Mouse (Mus musculus): ENCODE results near the gene Snx20. TPM values are rescaled to one million over a fixed set of nuclear protein-coding genes. Genes with fewer than 3 reads are reported as not detected.

Gene Snx20
- polyA plus RNA-seq, 1 experiment from 2014 or later = 1.3 TPM

DNA sequence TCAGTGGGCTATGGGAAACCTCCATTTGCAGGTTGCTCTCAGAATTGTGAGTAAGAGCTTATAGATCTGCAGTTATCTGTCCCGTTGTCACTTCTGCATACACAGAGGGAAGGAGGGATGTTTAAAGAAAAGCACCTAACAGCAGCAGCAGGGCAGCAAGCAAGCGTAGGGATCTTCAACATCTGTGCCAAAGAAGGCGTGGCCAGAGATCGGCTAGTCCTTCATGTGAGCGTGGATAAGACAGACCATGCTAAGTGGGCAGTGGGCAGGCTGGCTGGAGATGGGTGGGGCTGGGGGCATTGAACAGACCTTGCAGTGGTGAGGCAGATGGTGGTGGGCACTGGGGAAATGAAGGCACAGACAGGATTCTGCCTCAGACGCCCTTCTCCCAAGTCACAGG, 45.7 kb downstream of the Snx20 start:
- Histone ChIP-seq H3K4me2 (replicated peaks) (no peak overlapping the region), H3K9me3 (no peaks in the 10 kb centered on the region), H3K4me3 (no peak overlapping the region), H3K36me3 (peaks cover 47% of the 10 kb centered on the region), H3K9ac (no peak overlapping the region), H3K27ac (no peak overlapping the region), H3K27me3 (replicated peaks) (no peaks in the 10 kb centered on the region), H3K4me1 (no peaks in the 10 kb centered on the region)
- WGBS = 84% methylated on average over 6 of the region's 6 CpGs
- no peak for ATAC-seq (ENCODE audit: low FRiP score, low read depth)

DNA sequence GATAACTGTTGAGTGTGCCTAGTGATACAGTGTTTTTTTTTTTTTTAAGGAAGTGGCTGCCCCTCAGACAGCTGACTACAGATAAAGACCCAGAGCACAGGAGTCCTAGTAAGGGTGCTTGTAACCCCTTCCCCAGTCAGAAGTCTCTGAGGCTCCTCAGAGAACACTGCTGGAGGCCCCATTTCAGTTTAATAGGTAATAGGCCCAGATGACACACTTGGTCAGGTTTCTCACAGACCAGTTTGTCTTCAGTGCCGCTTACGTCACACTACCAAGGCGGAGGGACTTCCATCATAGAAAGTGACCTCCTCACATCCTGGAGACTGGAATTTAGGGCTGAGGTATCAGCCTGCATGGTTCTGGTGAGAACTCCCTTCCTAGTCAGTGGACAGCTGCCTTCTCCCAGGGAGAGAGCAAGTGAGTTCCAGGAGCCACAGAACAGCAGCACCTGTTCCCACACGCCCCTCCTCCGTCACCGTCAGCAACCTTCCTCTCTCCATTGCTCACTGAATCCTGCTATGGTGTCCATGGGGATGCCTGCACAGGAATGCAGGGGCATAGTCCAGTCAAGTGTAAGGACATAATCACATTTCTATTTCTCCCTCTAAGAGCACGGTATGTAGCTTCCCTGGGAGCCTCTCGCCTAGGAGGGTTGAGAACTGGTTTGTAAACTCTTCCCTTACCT, 47.6 kb downstream of the Snx20 start:
- Histone ChIP-seq H3K36me3 (peaks cover 47% of the 10 kb centered on the region), H3K27me3 (replicated peaks) (no peaks in the 10 kb centered on the region), H3K27ac (no peak overlapping the region), H3K9ac (no peak overlapping the region), H3K9me3 (no peaks in the 10 kb centered on the region), H3K4me1 (no peaks in the 10 kb centered on the region), H3K4me3 (no peak overlapping the region), H3K4me2 (replicated peaks) (no peak overlapping the region)
- no peak for ATAC-seq (ENCODE audit: low FRiP score, low read depth)
- 92% methylated on average over 8 of the region's 8 CpGs for WGBS

DNA sequence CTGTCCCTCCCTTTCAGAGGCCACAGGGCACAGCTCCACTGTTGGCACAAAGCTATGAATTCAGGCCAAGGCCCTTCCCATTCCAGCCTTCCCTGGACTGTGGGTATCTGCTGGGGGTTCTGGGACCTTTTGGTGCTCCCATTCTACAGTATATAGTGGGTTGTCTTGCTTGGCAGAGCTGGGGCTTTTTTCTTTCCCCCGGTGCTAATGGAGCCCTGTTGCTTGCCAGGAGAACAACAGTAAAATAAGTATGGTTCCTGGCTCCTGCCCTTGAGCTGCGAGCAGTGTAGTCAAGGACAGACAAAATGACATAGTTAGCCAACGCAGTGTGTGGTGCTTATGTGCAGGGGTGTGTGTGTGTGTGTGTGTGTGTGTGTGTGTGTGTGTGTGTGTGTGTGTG, 52.1 kb downstream of the Snx20 start:
- Histone ChIP-seq H3K4me1 (no peaks in the 10 kb centered on the region), H3K9me3 (no peaks in the 10 kb centered on the region), H3K9ac (no peak overlapping the region), H3K4me3 (no peak overlapping the region), H3K4me2 (replicated peaks) (no peak overlapping the region), H3K27ac (no peak overlapping the region), H3K27me3 (replicated peaks) (no peaks in the 10 kb centered on the region), H3K36me3 (peaks cover 23% of the 10 kb centered on the region)
- WGBS = 94% methylated on average over 3 of the region's 3 CpGs
- ATAC-seq (ENCODE audit: low FRiP score, low read depth) = no peak

DNA sequence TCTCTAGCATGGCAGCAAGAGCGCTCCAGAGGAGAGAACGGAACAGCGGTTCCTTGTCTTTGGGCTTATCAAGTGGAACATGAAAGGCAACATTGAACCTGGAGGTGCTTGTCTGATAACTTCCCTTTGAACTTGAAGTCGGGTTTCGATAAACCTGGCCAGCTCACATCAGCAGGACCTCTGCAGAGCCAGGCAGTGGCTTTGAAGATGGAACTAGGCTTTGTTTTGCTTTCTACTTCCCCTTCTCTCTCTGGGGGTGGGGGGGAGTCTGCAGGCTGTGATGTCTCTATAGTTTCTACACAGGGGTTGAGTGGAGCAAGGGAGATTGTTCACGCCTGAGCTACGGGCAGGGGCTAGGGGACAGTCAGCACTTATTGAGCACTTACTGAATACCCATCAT, 55.1 kb downstream of the Snx20 start:
- Histone ChIP-seq H3K36me3 (peaks cover 8% of the 10 kb centered on the region), H3K9me3 (no peaks in the 10 kb centered on the region), H3K4me3 (no peak overlapping the region), H3K9ac (no peak overlapping the region), H3K27me3 (replicated peaks) (no peaks in the 10 kb centered on the region), H3K4me1 (peaks cover 7% of the 10 kb centered on the region; the same call in 1 of the 2 replicates), H3K4me2 (replicated peaks) (no peak overlapping the region), H3K27ac (no peak overlapping the region)
- ATAC-seq (ENCODE audit: low FRiP score, low read depth) = no peak
- 89% methylated on average over 7 of the region's 7 CpGs for WGBS

DNA sequence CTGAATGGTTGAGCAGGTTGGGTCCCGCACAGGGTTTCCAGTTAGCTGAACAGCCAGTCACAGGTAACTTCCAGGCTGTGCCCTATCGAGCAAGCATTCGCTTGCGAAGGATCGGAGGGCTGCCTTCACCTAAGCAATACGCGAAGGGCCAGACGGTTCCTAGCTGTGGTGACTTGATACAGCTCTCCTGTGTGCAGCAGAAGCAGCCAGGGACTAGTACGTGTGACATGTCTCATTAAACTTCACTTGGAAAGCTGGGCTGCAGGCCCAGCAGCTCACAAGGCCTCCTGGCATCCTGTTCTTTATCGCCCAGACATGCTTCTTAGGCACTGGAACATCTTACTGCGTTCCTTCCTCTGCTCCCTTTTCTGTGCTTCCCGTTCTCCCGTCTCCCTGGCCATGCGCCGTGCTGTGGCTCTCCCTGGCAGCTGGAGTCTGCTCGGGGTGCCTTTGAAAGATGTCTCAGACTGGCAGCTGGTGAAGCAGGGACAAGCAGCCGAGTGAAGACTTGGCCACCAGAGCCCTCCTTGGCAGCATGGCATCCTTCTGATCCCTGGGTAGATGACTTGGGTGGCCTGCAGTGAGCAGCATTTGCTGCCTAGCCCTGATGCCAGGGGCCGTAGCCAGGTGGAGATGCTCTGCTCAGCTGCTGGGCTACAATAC, 56.1 kb downstream of the Snx20 start:
- no peak overlapping the region for H3K9ac ChIP-seq
- ATAC-seq (ENCODE audit: low FRiP score, low read depth) = no peak
- WGBS = 88% methylated on average over 18 of the region's 18 CpGs
- H3K36me3 ChIP-seq = peaks cover 4% of the 10 kb centered on the region
- H3K4me1 ChIP-seq = peaks cover 7% of the 10 kb centered on the region; the same call in 1 of the 2 replicates
- no peak overlapping the region for H3K27ac ChIP-seq
- no peaks in the 10 kb centered on the region for H3K27me3 ChIP-seq (replicated peaks)
- no peak overlapping the region for H3K4me3 ChIP-seq
- H3K9me3 ChIP-seq = no peaks in the 10 kb centered on the region
- H3K4me2 ChIP-seq (replicated peaks) = no peak overlapping the region

DNA sequence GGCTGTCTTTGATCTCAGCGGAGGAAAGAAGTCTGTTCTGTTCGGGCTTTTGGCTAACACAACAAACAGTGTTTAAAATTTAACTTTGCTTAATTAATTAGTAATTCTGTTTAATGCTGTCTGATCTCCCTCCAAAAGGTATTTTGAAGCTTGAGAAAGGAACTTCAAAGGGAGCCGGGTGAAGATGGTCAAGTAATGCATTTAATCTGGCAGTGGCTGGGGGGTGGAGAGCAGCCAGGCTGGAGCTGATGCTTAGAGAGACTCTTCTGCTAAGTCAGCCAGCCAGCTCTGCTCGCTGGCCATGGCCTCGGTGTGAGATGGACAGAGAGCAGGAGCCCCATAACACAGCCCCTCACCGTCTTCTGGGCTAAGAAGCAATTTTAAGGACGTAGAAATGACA, 56.7 kb downstream of the Snx20 start:
- Histone ChIP-seq H3K4me2 (replicated peaks) (no peak overlapping the region), H3K27ac (no peak overlapping the region), H3K4me3 (no peak overlapping the region), H3K9me3 (no peaks in the 10 kb centered on the region), H3K27me3 (replicated peaks) (no peaks in the 10 kb centered on the region), H3K36me3 (peaks cover 4% of the 10 kb centered on the region; the same call in 1 of the 2 replicates), H3K9ac (no peak overlapping the region), H3K4me1 (peaks cover 7% of the 10 kb centered on the region; the same call in 1 of the 2 replicates)
- WGBS = 51% methylated on average over 7 of the region's 7 CpGs
- no peak for ATAC-seq (ENCODE audit: low FRiP score, low read depth)

DNA sequence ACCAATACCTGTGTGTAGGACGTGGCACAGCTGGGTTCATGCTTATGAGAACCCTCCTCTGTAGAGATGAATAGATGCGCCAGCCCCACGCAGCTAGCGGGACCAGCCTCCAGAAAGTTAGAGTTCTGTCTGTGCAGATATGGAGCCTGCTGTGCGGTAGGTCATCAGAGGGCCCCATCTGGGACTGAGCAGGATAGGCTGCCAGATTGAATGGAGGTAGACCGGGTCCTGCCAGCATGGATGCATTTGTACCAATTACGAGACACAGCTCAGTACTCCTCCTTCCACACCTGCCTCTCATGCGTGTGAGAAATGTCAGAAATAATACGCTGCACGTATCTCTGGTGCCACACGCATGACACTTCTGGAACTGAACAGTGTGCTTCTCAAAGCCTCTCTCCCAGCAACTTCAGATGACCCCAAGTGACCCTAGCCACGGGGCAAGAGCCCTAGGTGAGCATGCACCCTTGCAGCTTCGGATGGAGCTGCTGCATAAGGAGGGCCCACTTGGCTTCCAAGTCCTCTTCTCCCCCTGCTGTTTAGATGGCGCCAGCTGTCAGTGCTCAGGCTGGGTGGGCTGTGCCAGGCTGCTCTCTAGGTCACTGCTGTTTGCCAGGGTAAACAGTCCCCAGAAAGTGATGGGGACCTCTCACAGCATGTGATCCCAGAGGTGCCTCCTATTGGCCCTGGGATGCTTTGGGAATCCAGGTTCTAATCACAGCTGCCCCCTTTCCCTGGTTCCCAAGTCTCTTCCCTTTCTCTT, 57.3 kb downstream of the Snx20 start:
- Histone ChIP-seq H3K27me3 (replicated peaks) (no peaks in the 10 kb centered on the region), H3K27ac (no peak overlapping the region), H3K36me3 (peaks cover 4% of the 10 kb centered on the region; the same call in 1 of the 2 replicates), H3K9ac (no peak overlapping the region), H3K9me3 (no peaks in the 10 kb centered on the region), H3K4me2 (replicated peaks) (no peak overlapping the region), H3K4me3 (no peak overlapping the region), H3K4me1 (peaks cover 7% of the 10 kb centered on the region; the same call in 1 of the 2 replicates)
- 64% methylated on average over 14 of the region's 14 CpGs for WGBS
- no peak for ATAC-seq (ENCODE audit: low FRiP score, low read depth)

DNA sequence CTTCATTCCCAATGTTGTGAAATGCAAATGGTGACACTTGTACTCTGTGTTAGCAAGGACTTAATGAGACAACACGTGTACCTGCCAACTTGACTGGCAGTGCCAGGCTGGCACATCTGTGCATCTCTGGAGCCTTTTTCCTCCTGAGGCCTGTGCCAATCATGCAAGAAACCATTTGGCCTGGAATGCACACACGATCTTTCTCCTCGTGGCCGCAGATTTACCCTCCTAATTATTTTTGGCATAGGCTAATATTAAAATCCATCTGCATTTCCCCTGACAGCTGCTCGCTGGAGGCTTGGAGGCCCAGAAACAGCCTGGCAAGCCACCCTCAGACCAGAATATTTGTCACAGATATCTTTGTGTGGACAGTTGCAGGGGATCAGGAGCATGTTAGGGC, 58.3 kb downstream of the Snx20 start:
- 75% methylated on average over 5 of the region's 5 CpGs for WGBS
- Histone ChIP-seq H3K4me1 (peaks cover 7% of the 10 kb centered on the region; the same call in 1 of the 2 replicates), H3K4me2 (replicated peaks) (no peak overlapping the region), H3K27ac (no peak overlapping the region), H3K27me3 (replicated peaks) (no peaks in the 10 kb centered on the region), H3K4me3 (no peak overlapping the region), H3K9ac (no peak overlapping the region), H3K36me3 (peaks cover 4% of the 10 kb centered on the region; the same call in 1 of the 2 replicates), H3K9me3 (no peaks in the 10 kb centered on the region)
- ATAC-seq (ENCODE audit: low FRiP score, low read depth) = no peak

Other genes starting within 250 kb of the Snx20 start
- gene Nkd1, start 114.8 kb downstream of the Snx20 start, polyA plus RNA-seq (2016; fragmentation: Nextera tagmentation; extraction: Ambion mirVana) = 77.2 and 84.5 TPM in 2 replicates
- gene Nod2, start 11.2 kb upstream of the Snx20 start, polyA plus RNA-seq (2016; fragmentation: Nextera tagmentation; extraction: Ambion mirVana) = 0.11 and 0.16 TPM in 2 replicates
- 15.8 and 18.6 TPM in 2 replicates for gene Cyld, start 60.9 kb upstream of the Snx20 start, polyA plus RNA-seq (2016; fragmentation: Nextera tagmentation; extraction: Ambion mirVana)

Data from neural tube, embryonic 12.5 days (tissue).